Mouse (Mus musculus) erythroblast, adult 5-6 weeks (primary cell): Measurements from ENCODE around the gene Ppp1r35. TPM values are rescaled to one million over a fixed set of nuclear protein-coding genes. Genes with fewer than 3 reads are reported as not detected.

ENCODE experiments used
- ATAC-seq: replicated peaks from 2 replicates; pipeline ENCODE4 v1.8.0; 2016; ENCODE audit warnings: moderate number of reproducible peaks, mild to moderate bottlenecking, moderate TSS enrichment, inconsistent platforms; ENCODE audit not compliant: poor library complexity, low FRiP score, severe bottlenecking
- total RNA-seq, 2 experiments: library from RNA; stranded (forward) in 1 of 2; stranded (reverse) in 1 of 2; fragments of 150-400 nt in 1 of 2; fragments of 200-764, 138-1000 nt in 1 of 2; gene quantifications; 2 replicates each; pipeline versions ENCODE4 v1.2.3 to v1.2.4; 2015 to 2017; ENCODE audit warnings: low replicate concordance in 2 of 2

Ppp1r35 gene
- total RNA-seq (2015; ENCODE audit: low replicate concordance), result 6.5 and 24.2 TPM in 2 replicates
- total RNA-seq (2017; ENCODE audit: low replicate concordance), result 6.4 and 12.0 TPM in 2 replicates

DNA sequence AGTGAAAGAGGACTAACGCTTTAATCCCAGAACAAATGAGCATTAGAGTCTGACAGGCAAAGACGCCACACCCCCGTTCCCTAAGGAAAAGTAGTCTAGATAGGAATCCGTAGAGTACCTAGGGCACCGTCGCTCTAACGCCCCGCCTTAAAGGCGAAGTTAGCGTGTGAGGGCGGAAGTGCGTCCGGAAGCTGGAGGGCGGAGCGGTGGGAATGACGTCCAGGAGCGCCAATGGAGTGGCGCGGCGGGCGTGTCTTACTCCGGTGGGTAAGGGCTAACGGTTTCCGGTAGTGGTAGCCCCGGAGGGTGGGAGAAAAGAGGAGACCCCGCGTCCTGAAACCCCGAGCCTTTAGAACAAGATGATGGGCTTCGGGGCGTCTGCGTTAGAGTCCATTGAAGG lies at the start of gene Ppp1r35:
Ppp1r35 (plus strand) TSS at position 215 of the 400 bp plus-strand sequence.
- ATAC-seq, result peak; percentile 96

DNA sequence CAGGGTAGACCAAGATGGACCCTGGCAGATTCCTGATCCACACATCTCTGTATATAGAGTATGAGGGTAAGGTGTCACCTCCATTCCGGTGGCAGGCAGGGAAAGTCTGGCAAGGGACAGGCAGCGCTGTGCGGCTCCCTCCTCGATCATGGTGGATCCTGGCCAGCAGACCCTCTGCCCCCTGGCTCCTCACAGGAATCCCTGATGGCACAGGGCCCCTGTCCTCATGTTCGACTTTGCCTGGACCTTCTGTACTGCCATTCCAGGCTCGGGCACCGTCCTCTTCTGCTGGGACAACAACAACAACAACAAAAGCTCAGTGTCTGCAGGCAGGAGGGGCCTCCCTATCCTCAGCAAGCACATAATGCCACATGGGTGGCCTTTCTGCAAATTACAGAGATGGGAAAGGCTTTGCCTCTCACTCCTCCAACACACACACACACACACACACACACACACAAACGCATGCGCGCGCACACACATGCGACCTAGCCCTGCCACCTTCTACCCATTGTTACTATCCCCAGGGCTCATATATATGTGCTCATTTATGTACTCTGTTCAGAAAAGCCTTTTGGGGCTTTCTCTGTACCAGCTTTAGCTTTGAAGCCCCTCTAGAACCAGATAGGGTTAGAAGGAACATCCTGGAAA lies 44.9 kb upstream of the Ppp1r35 start:
- no peak for ATAC-seq

GRCm38 (mm10) chr5:137734289-137735061 lies 44.2 kb upstream of the Ppp1r35 start:
- no peak for ATAC-seq

DNA sequence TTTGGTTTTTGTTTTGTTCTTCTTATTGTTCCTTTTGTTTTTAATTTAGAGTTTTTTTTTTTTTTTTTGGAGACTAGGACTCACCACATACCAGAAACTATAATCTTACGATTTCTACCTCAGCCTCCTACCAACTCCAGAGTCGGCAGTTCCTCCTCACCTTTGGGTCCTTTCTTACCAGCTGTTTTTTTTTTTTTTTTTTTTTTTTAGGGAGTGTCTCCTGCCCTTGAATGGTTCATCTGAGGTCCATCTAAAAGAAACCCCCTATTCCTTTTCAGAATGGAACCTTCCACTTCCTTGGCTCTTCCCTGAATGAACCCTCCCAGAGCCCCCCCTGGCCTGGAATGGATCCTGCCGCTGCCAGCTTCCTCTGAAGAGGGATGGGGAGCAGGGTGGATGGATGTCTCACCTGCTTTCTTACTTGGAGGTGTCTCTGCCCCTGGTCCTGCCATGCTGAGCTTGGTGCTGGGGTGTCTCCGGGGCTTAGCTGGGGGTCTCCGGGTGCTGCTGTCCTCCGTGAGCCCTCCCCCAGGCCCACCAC lies 41.2 kb upstream of the Ppp1r35 start:
- no peak for ATAC-seq

- no peak for ATAC-seq
Observed at GRCm38 (mm10) chr5:137738516-137738915, 40.1 kb upstream of the Ppp1r35 start.

DNA sequence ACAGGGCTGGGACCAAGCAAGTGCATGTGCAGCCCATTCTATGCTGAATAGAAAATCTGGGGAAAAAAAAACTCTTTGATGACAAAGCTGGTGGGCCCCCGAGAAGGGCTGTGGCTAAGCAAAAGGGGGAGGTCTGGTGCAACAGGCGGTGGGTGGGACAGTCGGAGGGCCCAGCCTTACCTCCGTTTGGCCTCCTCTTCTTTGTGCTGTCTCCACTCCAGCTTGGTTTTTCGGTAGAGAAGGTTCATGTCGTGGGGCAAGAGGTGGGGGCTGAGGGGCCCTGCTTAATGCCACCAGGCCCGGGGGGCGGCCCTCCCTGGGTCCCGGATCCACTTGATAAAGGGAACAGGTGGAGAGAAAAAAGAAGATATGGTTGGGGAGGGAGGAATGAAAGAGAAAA lies 39.2 kb upstream of the Ppp1r35 start:
- ATAC-seq, result no peak

GRCm38 (mm10) chr5:137740506-137740905 lies 38.1 kb upstream of the Ppp1r35 start:
- ATAC-seq, result no peak

DNA sequence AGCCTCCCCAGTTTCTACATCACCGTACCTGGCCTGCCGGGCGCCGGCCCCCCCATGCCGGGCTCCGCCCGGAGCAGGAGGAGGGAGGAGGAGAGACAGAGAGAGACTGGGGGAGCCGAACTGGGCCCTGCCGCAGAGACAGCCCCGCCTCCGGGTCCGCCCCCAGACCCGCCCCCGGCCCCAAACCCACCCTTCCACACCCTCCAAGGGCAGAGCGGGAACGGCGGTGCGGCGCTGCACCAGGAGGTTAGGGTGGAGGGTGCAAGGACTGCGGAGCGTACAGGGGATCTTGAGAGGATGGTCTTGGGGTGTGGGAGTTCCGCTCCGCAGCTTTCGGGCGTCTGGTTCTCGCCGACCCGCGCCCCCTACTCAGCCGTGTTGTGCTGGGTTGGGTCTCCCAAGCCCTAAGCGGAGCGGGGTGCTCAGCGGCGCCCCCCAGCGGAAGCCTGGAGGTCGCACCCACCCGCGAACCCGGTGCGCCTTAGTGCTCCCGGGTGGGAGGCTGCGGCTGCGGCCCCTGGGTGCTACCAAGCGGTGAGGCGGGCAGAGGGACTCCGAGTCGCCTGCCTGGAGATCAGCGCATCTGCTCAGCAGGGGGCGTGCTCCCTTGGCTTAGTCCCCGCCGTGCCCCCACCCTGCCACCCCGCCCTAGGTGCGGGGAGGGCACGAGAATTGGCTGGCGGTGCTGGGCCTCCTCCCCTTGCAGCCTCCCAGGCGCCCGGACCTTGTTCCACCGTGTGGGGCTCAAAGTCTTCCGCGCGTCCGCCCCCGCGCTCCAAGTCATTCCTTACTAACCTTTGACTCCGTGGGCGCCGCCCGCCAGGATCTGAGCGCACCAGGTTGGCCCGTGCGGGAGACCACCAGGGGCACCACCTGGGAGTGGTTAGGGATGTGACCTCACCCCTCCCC lies 37.4 kb upstream of the Ppp1r35 start, which contains the start of gene Nyap1:
Nyap1 (minus strand) TSS at position 585 of the 909 bp plus-strand sequence.
- ATAC-seq, result peak; percentile 64

- no peak for ATAC-seq
Observed at GRCm38 (mm10) chr5:137742048-137742447, 36.6 kb upstream of the Ppp1r35 start.

DNA sequence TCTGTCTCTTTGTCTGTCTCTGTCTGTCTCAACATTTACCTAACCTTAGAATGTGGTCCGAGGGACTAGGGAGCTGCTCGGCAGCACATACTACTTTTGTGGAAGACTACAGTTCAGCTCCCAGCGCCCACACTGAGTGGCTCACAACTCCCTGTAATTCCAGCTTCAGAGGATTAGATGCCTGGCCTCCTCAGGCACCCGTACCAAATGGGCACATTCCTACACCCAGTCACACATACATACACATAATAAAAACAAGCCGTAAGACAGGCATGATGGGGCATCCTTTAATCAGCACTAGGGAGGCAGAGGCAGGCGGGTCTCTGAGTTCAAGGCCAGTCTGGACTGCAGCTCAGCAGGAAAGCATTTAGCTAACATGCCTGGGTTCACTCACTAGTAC lies 35.8 kb upstream of the Ppp1r35 start:
- no peak for ATAC-seq

- ATAC-seq, result no peak
Observed at GRCm38 (mm10) chr5:137744197-137744596, 34.5 kb upstream of the Ppp1r35 start.

DNA sequence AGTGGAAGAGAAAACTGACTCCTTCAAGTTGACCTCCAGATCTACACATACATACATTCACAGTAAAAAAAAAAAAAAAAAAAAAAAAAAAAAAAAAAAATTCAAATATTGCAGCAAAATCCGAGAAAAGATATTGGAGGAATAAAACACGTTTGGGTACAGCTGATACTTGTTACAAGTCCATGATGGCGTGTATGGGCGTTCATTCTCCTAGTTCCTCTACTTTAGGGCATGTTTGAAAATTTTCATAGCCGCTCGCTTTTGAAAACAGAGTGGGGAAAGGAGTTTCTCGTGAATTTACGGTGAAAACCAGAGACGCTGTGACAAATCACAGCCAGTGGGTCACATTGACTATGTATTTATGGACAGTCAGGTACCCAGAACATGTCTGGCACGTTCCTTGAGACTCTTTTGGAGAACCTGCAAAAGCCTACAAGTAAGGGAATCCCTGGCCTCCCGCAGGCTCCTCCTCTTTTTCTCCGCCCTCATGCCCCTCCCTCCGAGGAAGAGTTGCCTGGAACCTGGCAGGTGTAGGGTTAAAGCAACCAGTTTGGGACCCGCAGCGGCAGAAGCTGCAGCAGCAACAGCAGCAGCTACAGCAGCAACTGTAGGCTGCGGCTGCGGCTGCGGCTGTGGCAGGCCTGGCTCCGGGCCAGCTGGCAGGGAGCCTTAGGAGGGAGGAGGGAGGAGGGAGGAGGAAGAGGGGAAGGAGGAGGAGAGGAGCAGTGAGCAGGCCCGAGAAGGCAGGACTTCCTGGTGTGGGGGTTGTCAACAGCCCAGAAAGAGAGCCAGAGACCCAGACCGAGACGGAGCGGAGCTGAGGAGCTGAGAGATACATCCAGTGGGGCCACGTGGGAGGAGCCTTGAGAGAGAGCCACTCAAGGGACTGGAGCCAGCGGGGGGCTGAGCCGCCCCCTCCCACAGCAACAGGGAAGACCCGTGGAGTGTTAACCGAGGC lies 33.2 kb upstream of the Ppp1r35 start, which contains the start of gene Tsc22d4:
Tsc22d4 (plus strand) TSS at position 517 of the 958 bp plus-strand sequence.
- ATAC-seq, result peak; percentile 71

GRCm38 (mm10) chr5:137746282-137746850 lies 32.3 kb upstream of the Ppp1r35 start:
- peak; percentile 50 for ATAC-seq

GRCm38 (mm10) chr5:137746851-137747325 lies 31.8 kb upstream of the Ppp1r35 start:
- ATAC-seq, result no peak

- peak; percentile 51 for ATAC-seq
Observed at GRCm38 (mm10) chr5:137747326-137747961, 31.2 kb upstream of the Ppp1r35 start.

DNA sequence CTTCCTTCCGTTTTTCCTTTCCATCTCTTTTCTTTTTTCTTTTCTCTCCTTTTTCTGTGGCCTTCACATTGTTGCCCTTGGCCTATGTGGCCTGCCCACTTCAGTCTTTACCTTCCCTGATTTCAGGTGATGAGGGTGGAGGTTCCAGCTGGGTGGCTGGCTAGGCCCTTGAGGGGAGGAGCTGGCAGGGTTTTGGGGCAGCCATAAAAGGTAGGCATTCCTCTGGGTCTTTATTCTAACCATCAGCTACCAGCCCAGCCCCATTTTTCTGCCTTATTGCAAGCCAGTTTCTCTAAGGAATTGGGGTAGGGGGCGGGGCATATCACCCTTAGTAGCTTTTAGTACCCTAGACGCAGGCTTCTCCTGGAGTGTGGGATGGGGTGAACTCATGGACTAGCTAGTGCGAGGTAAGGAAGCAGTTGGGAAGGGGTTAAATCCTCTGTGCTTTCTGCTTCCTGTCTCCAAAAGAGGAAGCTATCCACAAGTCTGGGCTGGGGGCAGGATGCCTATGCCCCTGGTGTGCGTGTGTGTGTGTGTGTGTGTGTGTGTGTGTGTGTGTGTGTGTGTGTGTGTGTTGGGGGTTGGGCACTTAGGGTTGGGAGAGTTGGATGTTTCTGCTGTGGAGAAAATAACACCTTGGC lies 30.4 kb upstream of the Ppp1r35 start:
- no peak for ATAC-seq

DNA sequence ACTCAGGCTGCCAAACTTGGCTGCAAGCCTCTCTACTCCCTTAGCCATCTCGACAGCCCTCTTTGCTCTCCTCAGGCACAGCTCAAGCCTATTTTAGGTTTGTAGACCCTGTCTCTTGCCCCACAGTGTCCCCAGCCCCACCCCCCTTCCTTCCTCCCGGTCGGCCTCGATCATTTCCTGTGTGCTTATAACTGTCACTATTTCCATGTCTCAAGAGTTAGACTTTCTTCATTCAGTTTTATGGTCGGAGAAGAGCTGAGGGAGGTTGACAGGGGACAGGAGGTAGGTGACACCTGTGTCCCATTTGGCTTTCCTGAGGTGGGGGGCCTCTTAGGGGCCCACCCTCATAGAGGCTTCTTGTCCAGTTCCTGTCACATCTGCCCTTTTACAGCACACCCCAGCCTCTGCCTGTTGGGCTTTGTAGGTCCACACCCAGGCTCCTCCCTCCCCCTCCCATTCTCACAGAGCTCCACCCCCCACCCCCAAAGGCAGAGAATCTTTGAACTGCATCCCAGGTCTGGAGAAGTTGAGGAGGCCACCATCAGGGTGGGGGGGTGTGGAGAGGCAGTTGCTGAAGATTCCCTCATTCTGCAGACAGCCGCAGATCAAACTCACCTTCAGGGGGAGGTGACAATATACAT lies 29.3 kb upstream of the Ppp1r35 start:
- ATAC-seq, result no peak
